25 mouse cellular contexts compared by ENCODE assay signal in the genomic region with DNA sequence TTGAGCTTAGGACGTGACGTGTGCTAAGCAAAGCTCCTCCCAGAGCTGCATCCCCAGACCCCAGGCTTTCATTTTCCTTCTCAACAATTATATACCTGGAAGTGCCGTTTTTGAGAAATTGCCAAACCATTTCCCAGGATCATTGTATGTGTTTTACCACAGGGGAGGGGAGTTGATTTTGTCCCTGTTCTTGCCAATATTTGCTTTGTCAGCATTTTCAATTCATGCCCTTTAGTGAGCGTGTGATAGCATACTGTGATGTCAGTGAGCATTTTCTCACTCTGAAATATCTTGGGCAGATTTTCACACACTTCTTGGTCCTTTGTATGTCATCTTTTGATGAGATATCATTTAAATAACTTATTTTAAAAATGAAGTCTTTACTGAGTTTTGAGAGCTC.
"Had no signal": no experiment of that assay in that cellular context is flagged by ENCODE, and none has a peak within 500 bp of the region (broad histone marks: within the 10 kb centered on the region; RNA-seq: fewer than 3 reads in every experiment).

No protein-coding gene starts in this region.

- DNase-seq: cerebellum, adult 9-11 months; cerebellum, postnatal 10 days; cerebellum, postnatal 14 days; cerebellum, postnatal 25 days; cerebellum, postnatal 36 days; embryo, embryonic 11 days; forebrain, postnatal 0 days; gastrocnemius, postnatal 10 days; gastrocnemius, postnatal 14 days; gastrocnemius, postnatal 25 days; gastrocnemius, postnatal 36 days; heart, adult 11 months; heart, adult 18-20 months; heart, adult 2 months had no signal

- H3K9me3 ChIP-seq: embryonic facial prominence, embryonic 10.5 days; embryonic facial prominence, embryonic 12.5 days; embryonic facial prominence, embryonic 13.5 days; embryonic facial prominence, embryonic 15.5 days; forebrain, embryonic 10.5 days; forebrain, embryonic 12.5 days; forebrain, embryonic 13.5 days; forebrain, embryonic 15.5 days; heart, embryonic 10.5 days had no signal

- H3K27me3 ChIP-seq: embryonic facial prominence, embryonic 12.5 days; embryonic facial prominence, embryonic 13.5 days; embryonic facial prominence, embryonic 15.5 days; forebrain, embryonic 12.5 days; forebrain, embryonic 13.5 days; forebrain, embryonic 15.5 days had no signal

- H3K4me2 ChIP-seq: embryonic facial prominence, embryonic 12.5 days; embryonic facial prominence, embryonic 13.5 days; embryonic facial prominence, embryonic 15.5 days; forebrain, embryonic 12.5 days; forebrain, embryonic 13.5 days; forebrain, embryonic 15.5 days; heart, embryonic 11.5 days had no signal

- H3K4me1 ChIP-seq: embryonic facial prominence, embryonic 10.5 days; embryonic facial prominence, embryonic 15.5 days had no signal

- H3K36me3 ChIP-seq: embryonic facial prominence, embryonic 10.5 days; embryonic facial prominence, embryonic 12.5 days; embryonic facial prominence, embryonic 13.5 days; embryonic facial prominence, embryonic 15.5 days; forebrain, embryonic 10.5 days; forebrain, embryonic 12.5 days; forebrain, embryonic 15.5 days; heart, embryonic 10.5 days had no signal

- H3K9ac ChIP-seq: embryonic facial prominence, embryonic 12.5 days; embryonic facial prominence, embryonic 13.5 days; embryonic facial prominence, embryonic 15.5 days; forebrain, embryonic 12.5 days; forebrain, embryonic 13.5 days; forebrain, embryonic 15.5 days; forebrain, postnatal 0 days had no signal

- H3K27ac ChIP-seq: embryonic facial prominence, embryonic 10.5 days; embryonic facial prominence, embryonic 12.5 days; embryonic facial prominence, embryonic 13.5 days; embryonic facial prominence, embryonic 15.5 days; forebrain, embryonic 10.5 days; forebrain, embryonic 12.5 days; forebrain, embryonic 13.5 days; forebrain, embryonic 15.5 days; heart, adult 2 months; heart, embryonic 10.5 days had no signal

- H3K4me3 ChIP-seq: embryonic facial prominence, embryonic 10.5 days; embryonic facial prominence, embryonic 12.5 days; embryonic facial prominence, embryonic 13.5 days; embryonic facial prominence, embryonic 15.5 days; erythroblast, embryonic 14.5 days; forebrain, embryonic 10.5 days; forebrain, embryonic 12.5 days; forebrain, embryonic 13.5 days; forebrain, embryonic 15.5 days; heart, adult 2 months; heart, embryonic 10.5 days had no signal
